Mouse (Mus musculus): Measurements from ENCODE around the gene Gm37419.

The Gm37419 gene

DNA sequence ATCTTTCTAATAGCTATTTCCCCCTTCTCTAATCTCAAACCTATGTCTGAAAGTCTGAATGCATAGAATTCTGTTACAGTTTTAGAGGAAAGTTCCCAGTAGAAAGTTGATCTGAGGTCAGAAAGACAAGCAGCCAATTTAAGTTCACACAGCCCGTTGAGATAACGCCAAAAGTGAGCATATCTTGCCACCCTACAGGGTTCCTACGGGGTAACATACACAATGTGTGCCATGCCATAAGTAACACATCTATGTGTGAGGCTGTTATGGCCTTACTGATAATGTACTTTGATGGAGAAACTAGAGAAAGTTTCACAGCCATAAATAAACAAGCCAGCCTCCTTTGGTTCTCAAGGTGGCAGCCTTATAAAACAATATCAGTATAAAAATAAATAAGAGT, 26.1 kb downstream of the Gm37419 start:
- ChIA-PET POLR2A (interaction anchor here in 1 of 4 experiments (1.6 kb wide), 1 partner anchor 26 kb away, joined by 4 read pairs; the partner anchor contains the start of genes Bcl6 and Gm37419), CTCF (no interaction called here)

DNA sequence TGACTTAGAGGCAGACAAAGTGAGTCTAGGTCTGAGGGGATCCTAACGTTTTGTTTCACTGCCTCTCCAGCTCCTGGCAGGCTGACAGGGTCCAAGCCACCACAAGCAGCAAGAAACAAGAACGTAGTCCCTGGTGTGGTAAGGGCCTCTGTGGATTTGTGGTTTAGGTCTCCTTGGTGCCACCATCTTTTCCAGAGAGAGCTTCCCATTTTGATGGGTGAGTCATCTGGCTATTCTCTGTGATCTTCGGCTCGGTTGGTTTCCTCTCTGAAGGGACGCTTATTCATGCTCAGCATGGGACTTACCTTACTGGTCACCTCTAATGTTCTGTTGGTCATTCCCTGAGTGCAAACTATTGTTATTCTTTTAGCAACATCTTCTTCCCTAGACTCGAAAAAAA, 28.0 kb downstream of the Gm37419 start:
- POLR2A ChIA-PET = no interaction called here
- CTCF ChIA-PET = no interaction called here

DNA sequence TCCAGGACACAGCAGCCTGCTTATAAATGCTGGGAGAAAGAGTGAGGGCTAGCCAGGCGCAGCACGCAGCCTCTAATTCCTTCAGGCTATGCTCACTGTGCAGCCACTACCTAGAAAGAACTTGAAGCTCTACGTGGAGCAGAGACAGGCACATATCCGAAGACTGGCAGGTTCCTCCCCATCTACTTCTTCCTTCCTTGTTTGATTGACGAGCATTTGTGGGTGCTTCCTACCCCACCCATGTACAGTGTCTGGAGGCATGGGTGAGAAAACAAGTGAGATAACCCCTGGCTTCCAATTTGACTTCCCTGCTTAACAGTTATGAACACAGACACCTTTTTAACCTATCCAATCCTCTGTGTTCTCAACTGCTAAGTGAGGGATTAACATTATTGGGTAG, 28.5 kb downstream of the Gm37419 start:
- CTCF ChIA-PET = no interaction called here
- POLR2A ChIA-PET = no interaction called here

DNA sequence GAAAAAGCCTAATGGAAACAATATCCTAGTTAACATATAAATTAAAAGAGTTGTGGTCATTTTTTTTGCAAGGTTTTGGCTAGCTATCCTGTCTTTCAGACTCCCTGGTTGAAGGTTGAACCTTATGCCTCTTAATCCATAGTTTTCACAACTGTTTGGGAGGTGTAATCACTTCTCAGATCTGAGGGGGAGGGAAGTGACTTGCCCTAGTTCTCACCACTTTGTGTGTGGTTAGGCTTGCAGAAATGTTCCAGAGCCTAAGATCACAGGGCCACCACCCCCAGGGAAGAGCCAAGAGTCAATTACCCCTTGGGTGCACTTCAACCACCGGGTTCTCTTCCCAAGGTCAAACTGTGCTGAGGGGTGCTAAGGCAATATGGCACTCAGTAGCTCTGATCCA, 33.4 kb downstream of the Gm37419 start:
- POLR2A ChIA-PET = interaction anchor here in 1 of 4 experiments (0.6 to 0.9 kb wide), 2 partner anchors 9 to 28 kb away, joined by 3 read pairs; no protein-coding TSS in a partner anchor

DNA sequence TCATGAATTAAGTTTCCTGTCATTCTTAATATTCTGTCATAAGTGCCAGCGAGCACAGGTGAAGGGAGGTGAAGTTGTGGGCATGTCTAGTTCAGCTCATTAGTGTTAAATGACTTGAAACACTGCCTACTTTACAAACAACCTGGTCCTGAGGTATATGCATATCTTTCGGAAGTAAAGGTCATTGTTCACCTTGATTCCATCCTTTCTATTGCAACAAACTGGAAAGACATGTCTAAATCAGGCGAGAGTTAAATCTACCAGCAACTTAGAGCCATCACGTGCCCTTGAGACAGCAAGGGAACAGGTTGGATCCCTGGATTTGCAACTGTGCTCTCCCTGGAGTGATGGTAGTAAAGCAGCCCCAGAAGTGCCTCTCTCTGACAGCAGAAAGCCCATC, 34.3 kb downstream of the Gm37419 start:
- POLR2A ChIA-PET = interaction anchor here in 1 of 4 experiments (0.9 kb wide), 1 partner anchor 10 kb away, joined by 3 read pairs; no protein-coding TSS in a partner anchor
- CTCF ChIA-PET = no interaction called here

More for the DNA sequence above, 33.4 kb downstream of the Gm37419 start:
- CTCF ChIA-PET = no interaction called here

DNA sequence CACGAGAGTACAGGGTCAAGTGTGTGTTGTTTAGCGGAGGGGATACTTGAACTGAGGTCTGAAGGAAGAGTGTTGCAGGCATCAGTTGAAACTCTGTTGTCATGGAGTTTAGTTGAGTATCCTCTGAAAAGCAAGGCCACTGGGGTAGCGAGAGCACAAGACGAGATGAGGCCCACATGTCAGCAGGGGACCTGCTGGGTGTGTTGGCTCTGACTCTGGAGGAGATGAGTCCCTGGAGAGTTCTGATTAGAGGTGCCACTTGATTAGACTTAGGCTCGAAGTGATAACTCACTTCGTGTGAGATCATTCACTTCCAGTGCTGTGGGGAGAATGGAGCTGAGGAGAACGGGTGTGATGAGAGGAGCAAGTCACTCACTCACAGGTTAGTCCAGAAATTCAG, 37.2 kb downstream of the Gm37419 start:
- CTCF ChIA-PET = no interaction called here

DNA sequence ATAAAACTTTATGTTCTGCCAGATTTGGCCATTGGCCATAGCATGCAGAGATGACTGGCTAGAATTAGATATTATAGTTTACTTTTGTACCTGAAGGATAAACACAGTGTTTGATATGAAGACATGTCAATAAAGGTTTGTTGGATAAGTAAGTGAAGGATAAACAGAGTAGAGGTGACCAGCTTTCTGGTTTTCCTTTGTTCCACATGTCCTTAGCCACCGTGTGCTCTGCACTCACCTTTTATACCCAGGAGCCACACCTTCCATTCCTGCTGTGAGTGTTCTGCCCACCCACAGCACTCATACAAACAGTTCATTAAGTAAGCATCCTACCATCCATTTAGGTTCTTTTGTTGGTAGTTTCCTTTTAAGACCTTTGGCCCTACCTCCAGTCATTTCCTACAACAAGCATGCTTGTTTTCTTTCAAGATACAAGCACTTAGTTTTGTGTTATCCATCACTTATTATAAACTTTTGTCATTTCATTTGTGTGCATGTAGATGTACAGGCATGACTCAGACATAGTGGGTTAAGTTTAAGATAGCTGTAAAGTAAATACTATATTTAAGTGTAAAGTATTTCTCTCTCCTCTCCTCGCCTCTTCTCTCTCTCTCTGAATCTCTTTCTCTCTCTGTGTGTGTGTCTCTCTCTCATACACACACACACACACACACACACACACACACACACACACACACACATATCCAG, 41.8 kb downstream of the Gm37419 start:
- CTCF ChIA-PET = no interaction called here
- POLR2A ChIA-PET = interaction anchor here in 1 of 4 experiments (0.7 to 1.1 kb wide), 2 partner anchors 41 to 791 kb away, joined by 3 to 4 read pairs; partner anchors contain the start of gene Bcl6

More for the DNA sequence above, 37.2 kb downstream of the Gm37419 start:
- POLR2A ChIA-PET = no interaction called here

DNA sequence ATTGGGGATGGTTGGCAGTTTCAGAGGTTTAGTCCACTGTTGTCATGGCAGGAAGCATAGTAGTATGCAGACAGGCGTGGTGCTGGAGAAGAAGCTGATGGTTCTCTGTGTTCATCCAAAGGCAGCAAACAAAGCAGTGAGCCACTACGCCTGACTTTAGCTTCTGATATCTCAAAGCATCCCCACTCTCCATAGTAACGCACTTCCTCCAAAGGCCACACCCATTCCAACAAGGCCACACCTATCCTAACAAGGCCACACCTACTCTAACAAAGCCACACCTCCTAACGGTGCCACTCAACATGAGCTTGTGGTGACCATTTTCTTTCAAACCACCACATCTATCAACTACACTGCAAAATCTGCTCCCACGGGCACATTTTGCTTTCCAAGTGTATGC, 45.0 kb downstream of the Gm37419 start:
- POLR2A ChIA-PET = interaction anchor here in 2 of 4 experiments (1.3 to 2.1 kb wide), 2 partner anchors 45 to 1025 kb away, joined by 3 to 6 read pairs; partner anchors contain the start of genes Bcl6 (in 1 of the 2) and Gm37419 (in 1 of the 2)
- CTCF ChIA-PET = interaction anchor here in 1 of 4 experiments (0.5 to 1.0 kb wide), 2 partner anchors 39 to 50 kb away, joined by 3 to 4 read pairs; no protein-coding TSS in a partner anchor

DNA sequence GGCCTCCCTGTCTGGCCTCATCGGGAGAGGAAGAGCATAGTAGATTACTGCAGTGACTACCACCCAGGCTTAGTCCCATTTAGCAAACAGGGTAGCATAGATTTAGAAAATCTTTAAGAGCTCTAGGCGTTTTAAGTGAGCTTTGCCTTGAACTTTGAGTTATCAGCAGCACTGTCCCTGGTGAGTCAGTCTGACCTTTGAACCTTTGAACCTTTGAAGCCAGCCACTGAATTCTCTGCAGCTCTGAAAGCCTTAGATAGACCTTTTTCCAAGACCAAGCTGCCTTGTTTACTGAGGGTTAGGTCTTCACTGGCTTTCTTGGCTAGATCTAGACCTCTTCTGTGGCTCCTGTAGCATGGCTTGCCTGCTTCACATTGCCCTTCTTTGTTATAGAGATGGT, 46.2 kb downstream of the Gm37419 start:
- ChIA-PET POLR2A (interaction anchor here in 2 of 4 experiments (0.6 to 1.3 kb wide), 2 partner anchors 48 to 1024 kb away, joined by 3 read pairs; no protein-coding TSS in a partner anchor), CTCF (interaction anchor here in 1 of 4 experiments (0.8 kb wide), 1 partner anchor 52 kb away, joined by 4 read pairs; no protein-coding TSS in a partner anchor)

DNA sequence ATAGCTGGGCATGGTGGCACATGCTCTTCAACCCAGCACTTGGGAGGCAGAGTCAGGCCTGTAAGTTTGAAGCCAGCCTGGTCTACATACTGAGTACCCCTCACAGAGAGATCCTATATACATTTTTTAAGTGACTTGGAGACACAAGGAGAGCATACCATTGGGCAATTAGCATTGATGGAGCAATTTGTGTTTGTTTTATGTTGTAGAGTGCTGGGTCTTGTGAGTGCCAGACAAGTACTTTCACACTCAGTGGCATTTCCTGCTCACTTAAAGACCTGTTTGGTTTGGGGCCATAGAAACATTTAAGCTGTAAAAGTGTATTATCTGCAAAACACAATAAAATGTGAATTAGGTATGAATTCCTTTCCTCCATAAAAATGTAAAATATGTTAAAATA, 47.5 kb downstream of the Gm37419 start:
- ChIA-PET POLR2A (no interaction called here), CTCF (no interaction called here)

DNA sequence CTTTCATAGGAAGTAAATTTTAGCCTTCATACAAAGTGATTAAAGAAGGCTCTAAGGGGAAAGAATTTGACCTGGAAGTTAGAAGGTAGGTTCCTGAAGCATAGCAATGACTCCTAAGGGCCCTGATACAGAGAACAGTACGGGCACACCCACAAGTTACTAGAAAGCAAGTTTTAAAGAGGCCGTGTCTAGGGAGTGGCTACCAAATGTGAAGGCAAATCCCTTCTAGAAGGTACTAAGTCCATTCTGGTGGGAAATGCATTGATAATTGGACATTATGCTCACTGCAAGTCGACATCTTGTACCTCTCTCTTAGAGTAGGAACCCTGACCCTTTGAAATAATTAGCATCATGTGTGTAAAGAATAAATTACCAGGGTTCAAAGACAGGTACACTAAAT, 48.1 kb downstream of the Gm37419 start:
- ChIA-PET CTCF (no interaction called here), POLR2A (no interaction called here)

Data from embryonic stem cell, embryonic (primary cell).